Comparison of ENCODE assay signal across 38 mouse cellular contexts in the genomic region with DNA sequence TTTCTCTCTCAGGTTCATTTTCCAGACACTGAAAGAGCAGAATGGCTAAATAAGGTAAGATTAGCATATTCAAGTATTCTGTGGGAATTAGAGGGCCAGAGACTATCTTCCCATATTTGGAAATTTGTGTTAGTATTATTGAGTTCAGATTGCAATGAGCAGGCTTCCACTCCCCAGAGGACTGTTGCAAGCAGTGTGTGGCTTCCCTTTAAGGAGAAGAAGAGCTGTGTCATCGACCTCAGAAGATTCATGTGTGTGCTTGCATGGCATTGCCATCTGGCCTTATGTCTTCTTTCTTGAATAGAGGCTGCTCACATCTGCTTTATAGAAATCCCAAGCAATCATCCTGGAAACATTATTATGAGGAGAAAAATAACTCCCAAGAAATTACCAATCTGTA. TPM values are rescaled to one million over a fixed set of nuclear protein-coding genes. Genes with fewer than 3 reads are reported as not detected.
DNase-seq lines count a peak whose midpoint lies in the region; ATAC-seq and TF ChIP-seq lines count a peak whose summit lies in the region.
"Had no signal": no experiment of that assay in that cellular context is flagged by ENCODE, and none has a peak within 500 bp of the region (broad histone marks: within the 10 kb centered on the region; RNA-seq: fewer than 3 reads in every experiment).

No protein-coding gene starts in this region.

- H3K27me3 ChIP-seq in kidney, embryonic 14.5 days (ENCODE audit: control insufficient read depth, insufficient read depth, low read length) = no peaks in the 10 kb centered on the region
- H3K27me3 ChIP-seq: embryonic facial prominence, embryonic 13.5 days; heart, embryonic 12.5 days; limb, embryonic 12.5 days; liver, embryonic 15.5 days; neural tube, embryonic 12.5 days had no signal

- no peak for TF ChIP-seq POLR2A in bone marrow macrophage, adult 2 months (IDR thresholded peaks at IDR 0.05; ENCODE audit: borderline replicate concordance, low read depth, low read length)

- ATAC-seq in megakaryocyte, adult 5-6 weeks (ENCODE audit: poor library complexity, severe bottlenecking) = peak; percentile 89
- ATAC-seq in kidney, embryonic 14.5 days (ENCODE audit: low FRiP score, low TSS enrichment) = no peak
- ATAC-seq: forebrain, embryonic 16.5 days; midbrain, embryonic 16.5 days had no signal

- 77% methylated on average over 1 of the region's 1 CpGs for WGBS in kidney, embryonic 14.5 days

- intact Hi-C loops in gastrocnemius, adult 2 months (cut with DNase I) = no loop called here
- intact Hi-C loops in gastrocnemius, postnatal 14 days (cut with DNase I; ENCODE audit: low total_unique reads) = no loop called here

- no peak for DNase-seq in gastrocnemius, adult 2 months
- DNase-seq in gastrocnemius, postnatal 14 days = no peak
- no peak for DNase-seq in cerebellum, adult 9-10 months
- DNase-seq in right cerebral cortex, postnatal 36 days (ENCODE audit: low spot score in 2 of 2) = no peak
- DNase-seq: adrenal gland, adult 2 months; adrenal gland, postnatal 36 days; cerebellum, adult 2 months; gastrocnemius, postnatal 10 days; heart, adult 11 months; heart, postnatal 4 days; kidney, adult 9 months; kidney, postnatal 14 days; lung, embryonic 14.5 days; lung, postnatal 14 days had no signal

- H3K27ac ChIP-seq in gastrocnemius, adult 2 months = peak overlapping the region; percentile 28; the same call in 1 of the 2 replicates
- H3K27ac ChIP-seq in bone marrow macrophage, adult 2 months (ENCODE audit: insufficient read depth, low read depth, low read length) = peak overlapping the region; percentile 1; the same call in 1 of the 2 replicates
- no peak overlapping the region for H3K27ac ChIP-seq in kidney, embryonic 14.5 days (ENCODE audit: low read depth, low read length)
- H3K27ac ChIP-seq: embryonic facial prominence, embryonic 13.5 days; hindbrain, embryonic 14.5 days; left cerebral cortex, adult 2 months; limb, embryonic 12.5 days; liver, embryonic 15.5 days; neural tube, embryonic 12.5 days had no signal

- H3K4me2 ChIP-seq in kidney, embryonic 14.5 days (replicated peaks; ENCODE audit: low read depth, low read length) = no peak overlapping the region
- H3K4me2 ChIP-seq: embryonic facial prominence, embryonic 13.5 days; heart, embryonic 12.5 days; hindbrain, embryonic 14.5 days; limb, embryonic 12.5 days; liver, embryonic 15.5 days; lung, embryonic 14.5 days; neural tube, embryonic 12.5 days had no signal

- H3K36me3 ChIP-seq in kidney, embryonic 14.5 days (ENCODE audit: control insufficient read depth, insufficient read depth, low read length) = no peaks in the 10 kb centered on the region
- H3K36me3 ChIP-seq: heart, embryonic 12.5 days; neural tube, embryonic 12.5 days had no signal

- no peaks in the 10 kb centered on the region for H3K9me3 ChIP-seq in kidney, embryonic 14.5 days (ENCODE audit: control insufficient read depth, low read length)
- H3K9me3 ChIP-seq: embryonic facial prominence, embryonic 13.5 days; heart, embryonic 12.5 days; limb, embryonic 12.5 days; liver, embryonic 15.5 days; neural tube, embryonic 12.5 days had no signal

- no peak for TF ChIP-seq CTCF in gastrocnemius, adult 2 months (IDR thresholded peaks at IDR 0.05)
- TF ChIP-seq CTCF in bone marrow macrophage, adult 2 months (IDR thresholded peaks at IDR 0.05; ENCODE audit: low read depth, low read length) = no peak

- peaks cover 14% of the 10 kb centered on the region for H3K4me1 ChIP-seq in bone marrow macrophage, adult 2 months (ENCODE audit: control insufficient read depth, insufficient read depth, low read length)
- 0 out of 2 replicates have a peak, but pooled peaks cover 4% of the 10 kb centered on the region for H3K4me1 ChIP-seq in kidney, embryonic 14.5 days (ENCODE audit: control insufficient read depth, insufficient read depth, low read length)
- H3K4me1 ChIP-seq: embryonic facial prominence, embryonic 13.5 days; heart, embryonic 12.5 days; limb, embryonic 12.5 days; neural tube, embryonic 12.5 days had no signal

- H3K9ac ChIP-seq in kidney, embryonic 14.5 days (ENCODE audit: low read depth, low read length) = no peak overlapping the region
- H3K9ac ChIP-seq: embryonic facial prominence, embryonic 13.5 days; heart, embryonic 12.5 days; hindbrain, embryonic 14.5 days; limb, embryonic 12.5 days; liver, embryonic 15.5 days; lung, embryonic 14.5 days; neural tube, embryonic 12.5 days had no signal

- H3K4me3 ChIP-seq in gastrocnemius, adult 2 months = no peak overlapping the region
- H3K4me3 ChIP-seq in bone marrow macrophage, adult 2 months (ENCODE audit: insufficient read depth, low read length) = no peak overlapping the region
- no peak overlapping the region for H3K4me3 ChIP-seq in kidney, embryonic 14.5 days (ENCODE audit: low read length)
- H3K4me3 ChIP-seq: embryonic facial prominence, embryonic 13.5 days; erythroblast, embryonic 14.5 days; heart, embryonic 12.5 days; left cerebral cortex, adult 2 months; limb, embryonic 12.5 days; liver, embryonic 15.5 days; neural tube, embryonic 12.5 days had no signal

RNA-seq across cellular contexts. Expression of a gene that starts 36.8 kb away (rescaled TPM):
- total RNA-seq in gastrocnemius, adult 2 months (2021) = 10 to 100 TPM; 28.2 to 28.9 TPM
- 10 to 100 TPM; 21.2 to 22.8 TPM for total RNA-seq in gastrocnemius, postnatal 14 days (2021)
- 26.4 and 34.0 TPM in 2 replicates for polyA plus RNA-seq in bone marrow macrophage, adult 2 months (2012; ENCODE audit: insufficient read depth, insufficient read length, missing spikeins)
- 44.7 and 46.6 TPM in 2 replicates for total RNA-seq in megakaryocyte, adult 5-6 weeks (2015)
- 49.9 and 65.6 TPM in 2 replicates for total RNA-seq in megakaryocyte, adult 5-6 weeks (2017)
- polyA plus RNA-seq in kidney, embryonic 14.5 days (2014; fragmentation: Nextera tagmentation; extraction: Ambion mirVana) = 15.2 and 23.2 TPM in 2 replicates

RNA-seq across cellular contexts. Expression of a gene that starts 42.6 kb away (rescaled TPM):
- total RNA-seq in gastrocnemius, adult 2 months (2021) = not detected
- not detected for total RNA-seq in gastrocnemius, postnatal 14 days (2021)
- not detected in 2 replicates for polyA plus RNA-seq in bone marrow macrophage, adult 2 months (2012; ENCODE audit: insufficient read depth, insufficient read length, missing spikeins)
- total RNA-seq in megakaryocyte, adult 5-6 weeks (2015) = not detected in 2 replicates
- not detected in 2 replicates for total RNA-seq in megakaryocyte, adult 5-6 weeks (2017)
- polyA plus RNA-seq in kidney, embryonic 14.5 days (2014; fragmentation: Nextera tagmentation; extraction: Ambion mirVana) = not detected in 2 replicates
- total RNA-seq: adrenal gland, adult 2 months; adrenal gland, postnatal 36 days; gastrocnemius, postnatal 10 days; heart, postnatal 4 days; layer of hippocampus, adult 18-20 months; layer of hippocampus, postnatal 14 days; left cerebral cortex, adult 2 months; left cerebral cortex, postnatal 25 days; liver, adult 2 months; MEL had no signal
- polyA plus RNA-seq: adrenal gland, adult 2 months; cerebellum, adult 2 months; embryonic facial prominence, embryonic 13.5 days; erythroblast, embryonic 14.5 days; forebrain, embryonic 11.5 days; forebrain, embryonic 16.5 days; heart, embryonic 12.5 days; heart, postnatal 0 days; hindbrain, embryonic 14.5 days; intestine, postnatal 0 days; limb, embryonic 12.5 days; liver, adult 2 months; liver, embryonic 15.5 days; lung, embryonic 14.5 days; midbrain, embryonic 16.5 days; neural tube, embryonic 12.5 days; small intestine, adult 2 months; stomach, embryonic 14.5 days; urinary bladder, adult 2 months had no signal

RNA-seq across cellular contexts. Expression of a gene that starts 55.0 kb away (rescaled TPM):
- 10 to 100 TPM; 10.0 to 18.8 TPM for total RNA-seq in gastrocnemius, adult 2 months (2021)
- 1 to 10 TPM; 5.4 to 5.6 TPM for total RNA-seq in gastrocnemius, postnatal 14 days (2021)
- 7.7 and 9.8 TPM in 2 replicates for polyA plus RNA-seq in bone marrow macrophage, adult 2 months (2012; ENCODE audit: insufficient read depth, insufficient read length, missing spikeins)
- 0.27 TPM in 1 of 2 replicates, not detected in the other for total RNA-seq in megakaryocyte, adult 5-6 weeks (2015)
- 0.40 and 0.94 TPM in 2 replicates for total RNA-seq in megakaryocyte, adult 5-6 weeks (2017)
- 13.5 and 19.7 TPM in 2 replicates for polyA plus RNA-seq in kidney, embryonic 14.5 days (2014; fragmentation: Nextera tagmentation; extraction: Ambion mirVana)
